Mouse (Mus musculus) intestine, postnatal 0 days (tissue): Measurements from ENCODE around the gene Lmx1a. TPM values are rescaled to one million over a fixed set of nuclear protein-coding genes. Genes with fewer than 3 reads are reported as not detected.

Source experiments
- ATAC-seq: fragments of 200-750 bp; cut with Nextera tagmentation; 2 replicates; pipeline ENCODE4 v1.8.0; 2017; ENCODE audit warnings: mild to moderate bottlenecking, moderate TSS enrichment, moderate library complexity
- H3K27ac ChIP-seq: fragments of 300-500 bp; sonication (generic); 2 replicates; pipeline ENCODE4 v1.5.1; 2014; ENCODE audit warnings: mild to moderate bottlenecking, low read depth, low read length, moderate library complexity
- H3K27me3 ChIP-seq: fragments of 300-500 bp; sonication (generic); replicated peaks from 2 replicates; pipeline ENCODE4 v1.6.1; 2014; ENCODE audit warnings: low read length, mixed read lengths; ENCODE audit not compliant: control insufficient read depth, insufficient read depth
- H3K36me3 ChIP-seq: fragments of 300-500 bp; sonication (generic); 2 replicates; pipeline ENCODE4 v1.6.1; 2014; ENCODE audit warnings: mild to moderate bottlenecking, moderate library complexity; ENCODE audit not compliant: control insufficient read depth, insufficient read depth
- H3K4me1 ChIP-seq: fragments of 300-500 bp; sonication (generic); replicated peaks from 2 replicates; pipeline ENCODE4 v1.6.1; 2014; ENCODE audit warnings: antibody characterized with exemption, low read length, mixed read lengths; ENCODE audit not compliant: control insufficient read depth, insufficient read depth
- H3K4me2 ChIP-seq: fragments of 300-500 bp; sonication (generic); replicated peaks from 2 replicates; pipeline ENCODE4 v1.6.1; 2014; ENCODE audit warnings: low read depth, mild to moderate bottlenecking, moderate library complexity
- H3K4me3 ChIP-seq: fragments of 300-500 bp; sonication (generic); 2 replicates; pipeline ENCODE4 v1.5.1; 2014; ENCODE audit warnings: low read depth, low read length
- H3K9ac ChIP-seq: fragments of 300-500 bp; sonication (generic); 2 replicates; pipeline ENCODE4 v1.6.1; 2014; ENCODE audit warnings: mild to moderate bottlenecking, low read depth, low read length
- H3K9me3 ChIP-seq: fragments of 300-500 bp; sonication (generic); 2 replicates; pipeline ENCODE4 v1.6.1; 2016; ENCODE audit warnings: mixed run types; ENCODE audit not compliant: control insufficient read depth
- CTCF ChIP-seq: sonication (generic); IDR thresholded peaks from 2 replicates; pipeline ENCODE4 v1.5.1; 2016; ENCODE audit warnings: low read depth, mild to moderate bottlenecking, control low read depth, antibody characterized with exemption, moderate library complexity
- WGBS: fragments of 180-500 bp; shearing (Covaris S2); extraction: QIAGEN DNeasy Blood & Tissue Kit; methylation state at CpG from one replicate; pipeline ENCODE4 v1.1.7; 2014; 5-methylcytosine and 5-hydroxymethylcytosine counted together
- polyA plus RNA-seq: library from polyadenylated mRNA; unstranded; fragments of >200 nt; fragmentation: Nextera tagmentation; extraction: Ambion mirVana; gene quantifications from 2 replicates; pipeline ENCODE4 v1.2.1, GENCODE M21; 2015

The Lmx1a gene
- polyA plus RNA-seq, 1 experiment from 2014 or later = 0.27 TPM

DNA sequence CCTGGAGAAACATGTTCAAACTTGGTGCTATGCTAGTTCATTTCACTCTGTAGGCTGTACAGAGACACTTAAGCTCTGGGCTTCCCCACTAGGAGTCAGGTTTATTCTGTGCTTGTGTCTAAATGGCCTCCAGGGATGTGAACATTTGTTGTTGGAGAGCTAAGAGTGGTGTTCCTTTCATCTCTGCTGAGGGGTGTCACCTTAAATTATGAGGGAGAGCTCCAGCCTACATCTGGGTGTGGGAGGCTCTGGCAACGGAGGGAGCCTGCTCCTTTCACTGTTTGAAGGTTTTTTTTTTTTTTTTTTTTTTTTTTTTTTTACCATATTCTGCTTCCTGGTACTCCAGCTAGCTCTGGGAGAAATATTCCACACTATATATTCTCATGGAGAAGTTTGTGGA, 132.1 kb downstream of the Lmx1a start:
- no peaks in the 10 kb centered on the region for H3K9me3 ChIP-seq
- no peaks in the 10 kb centered on the region for H3K27me3 ChIP-seq
- no peaks in the 10 kb centered on the region for H3K36me3 ChIP-seq
- H3K9ac ChIP-seq = no peak overlapping the region
- H3K27ac ChIP-seq = no peak overlapping the region
- no peak for ATAC-seq
- no peaks in the 10 kb centered on the region for H3K4me1 ChIP-seq
- no peak overlapping the region for H3K4me3 ChIP-seq
- 31% methylated on average over 1 of the region's 1 CpGs for WGBS
- no peak overlapping the region for H3K4me2 ChIP-seq
- TF ChIP-seq CTCF = no peak

- TF ChIP-seq CTCF = no peak
- Histone ChIP-seq H3K27ac (no peak overlapping the region), H3K9ac (no peak overlapping the region), H3K4me3 (no peak overlapping the region), H3K36me3 (no peaks in the 10 kb centered on the region), H3K4me2 (no peak overlapping the region), H3K9me3 (no peaks in the 10 kb centered on the region), H3K4me1 (no peaks in the 10 kb centered on the region), H3K27me3 (no peaks in the 10 kb centered on the region)
- 84% methylated on average over 7 of the region's 7 CpGs for WGBS
- ATAC-seq = no peak
These were observed 141.3 kb downstream of the Lmx1a start for GRCm38 (mm10) chr1:167830291-167830690.

DNA sequence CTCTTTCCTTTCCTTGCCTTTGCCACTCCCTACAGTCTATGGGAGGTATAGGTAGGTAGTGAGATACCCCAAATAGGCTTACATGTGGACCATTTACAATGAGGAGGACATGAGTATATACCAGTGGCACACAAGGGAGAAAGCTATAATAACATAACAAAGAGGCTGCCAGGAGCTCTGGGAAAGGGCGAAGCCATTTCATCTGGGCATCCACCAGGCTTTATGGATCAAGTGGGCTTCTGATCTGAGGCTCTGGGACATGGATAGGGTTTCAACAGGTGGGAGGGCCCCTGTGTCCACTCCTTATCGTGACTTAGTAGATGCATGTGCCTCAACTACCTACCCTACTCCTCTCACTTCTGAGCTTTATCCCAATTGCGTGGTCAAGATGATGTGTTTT, 142.6 kb downstream of the Lmx1a start:
- no peak for TF ChIP-seq CTCF
- H3K27ac ChIP-seq = no peak overlapping the region
- H3K36me3 ChIP-seq = no peaks in the 10 kb centered on the region
- no peaks in the 10 kb centered on the region for H3K27me3 ChIP-seq
- H3K4me3 ChIP-seq = no peak overlapping the region
- H3K9me3 ChIP-seq = no peaks in the 10 kb centered on the region
- H3K4me2 ChIP-seq = no peak overlapping the region
- no peak overlapping the region for H3K9ac ChIP-seq
- no peak for ATAC-seq
- 82% methylated on average over 3 of the region's 3 CpGs for WGBS
- H3K4me1 ChIP-seq = no peaks in the 10 kb centered on the region

DNA sequence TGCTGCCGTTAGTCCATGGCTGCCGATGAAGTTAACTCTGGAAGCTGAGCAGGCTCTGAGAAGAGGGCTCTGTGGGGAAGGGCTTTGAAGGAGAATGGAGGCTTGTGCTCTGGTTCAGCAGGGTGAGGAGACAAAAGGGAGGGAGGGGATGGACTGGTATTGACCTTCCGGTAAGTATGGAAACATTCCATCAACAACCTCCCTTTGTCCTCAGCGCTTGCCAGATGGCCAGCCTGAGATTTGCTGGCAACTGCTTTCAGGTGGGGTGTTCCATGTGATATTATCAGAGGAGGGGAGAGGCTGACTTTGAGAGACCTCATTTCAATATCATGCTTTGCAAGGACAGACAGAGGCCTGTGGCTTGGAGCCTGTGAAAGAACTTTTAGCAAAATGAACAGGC, 165.8 kb downstream of the Lmx1a start:
- Histone ChIP-seq H3K4me3 (no peak overlapping the region), H3K27me3 (no peaks in the 10 kb centered on the region), H3K36me3 (no peaks in the 10 kb centered on the region), H3K9me3 (no peaks in the 10 kb centered on the region), H3K27ac (no peak overlapping the region), H3K4me1 (no peaks in the 10 kb centered on the region), H3K4me2 (no peak overlapping the region), H3K9ac (no peak overlapping the region)
- ATAC-seq = no peak
- no peak for TF ChIP-seq CTCF
- WGBS = 69% methylated on average over 4 of the region's 4 CpGs

- Histone ChIP-seq H3K4me1 (no peaks in the 10 kb centered on the region), H3K9ac (no peak overlapping the region), H3K27ac (no peak overlapping the region), H3K9me3 (no peaks in the 10 kb centered on the region), H3K27me3 (no peaks in the 10 kb centered on the region), H3K36me3 (no peaks in the 10 kb centered on the region), H3K4me3 (no peak overlapping the region), H3K4me2 (no peak overlapping the region)
- no peak for ATAC-seq
- peak; percentile 27 for TF ChIP-seq CTCF
- 82% methylated on average over 1 of the region's 1 CpGs for WGBS
These were observed 183.0 kb downstream of the Lmx1a start for GRCm38 (mm10) chr1:167872028-167872427.

- WGBS = 67% methylated on average over 3 of the region's 3 CpGs
- Histone ChIP-seq H3K4me2 (no peak overlapping the region), H3K27ac (no peak overlapping the region), H3K36me3 (no peaks in the 10 kb centered on the region), H3K9ac (no peak overlapping the region), H3K27me3 (no peaks in the 10 kb centered on the region), H3K4me1 (no peaks in the 10 kb centered on the region), H3K9me3 (no peaks in the 10 kb centered on the region), H3K4me3 (no peak overlapping the region)
- no peak for ATAC-seq
- no peak for TF ChIP-seq CTCF
These were observed 185.1 kb downstream of the Lmx1a start for GRCm38 (mm10) chr1:167874099-167874498.

GRCm38 (mm10) chr1:167877931-167878330, 188.9 kb downstream of the Lmx1a start:
- no peak overlapping the region for H3K4me3 ChIP-seq
- H3K4me1 ChIP-seq = no peaks in the 10 kb centered on the region
- no peak overlapping the region for H3K4me2 ChIP-seq
- no peak overlapping the region for H3K9ac ChIP-seq
- no peaks in the 10 kb centered on the region for H3K27me3 ChIP-seq
- H3K36me3 ChIP-seq = no peaks in the 10 kb centered on the region
- no peak for ATAC-seq
- no peak for TF ChIP-seq CTCF
- H3K9me3 ChIP-seq = no peaks in the 10 kb centered on the region
- 57% methylated on average over 4 of the region's 4 CpGs for WGBS
- H3K27ac ChIP-seq = no peak overlapping the region
